Mouse (Mus musculus) olfactory bulb, adult 2 months (tissue): ENCODE results near the gene Hcrt. TPM values are rescaled to one million over a fixed set of nuclear protein-coding genes. Genes with fewer than 3 reads are reported as not detected.

Experiments
- H3K27ac ChIP-seq: fragments of 200-500 bp; 2 replicates; pipeline ENCODE4 v1.5.1; 2012; ENCODE audit warnings: low read depth, low read length; ENCODE audit not compliant: insufficient read depth
- H3K4me1 ChIP-seq: fragments of 200-500 bp; 2 replicates; pipeline ENCODE4 v1.6.1; 2012; ENCODE audit warnings: low read length; ENCODE audit not compliant: control insufficient read depth, insufficient read depth
- H3K4me3 ChIP-seq: fragments of 200-500 bp; 2 replicates; pipeline ENCODE4 v1.5.1; 2012; ENCODE audit warnings: mild to moderate bottlenecking, low read depth, low read length, moderate library complexity; ENCODE audit not compliant: insufficient read depth
- CTCF ChIP-seq: fragments of 200-500 bp; IDR thresholded peaks from 2 replicates; pipeline ENCODE4 v1.5.1; 2012; ENCODE audit warnings: low read depth, mild to moderate bottlenecking, low read length, moderate library complexity; ENCODE audit not compliant: insufficient read depth
- POLR2A ChIP-seq: fragments of 200-500 bp; IDR thresholded peaks from 2 replicates; pipeline ENCODE4 v1.6.1; 2012; ENCODE audit warnings: mild to moderate bottlenecking, low read depth, low read length, moderate library complexity; ENCODE audit not compliant: insufficient read depth
- WGBS: fragments of 180-500 bp; shearing (Covaris S2); methylation state at CpG from one replicate; pipeline ENCODE4 v1.1.7; 2018; 5-methylcytosine and 5-hydroxymethylcytosine counted together
- polyA plus RNA-seq: library from polyadenylated mRNA; stranded (reverse); fragments of >200 nt; gene quantifications from 2 replicates; pipeline ENCODE4 v1.2.4, GENCODE M21; 2012; ENCODE audit warnings: low replicate concordance; ENCODE audit not compliant: missing spikeins, insufficient read depth, insufficient read length

The Hcrt gene
- polyA plus RNA-seq, 1 experiment, result not detected

GRCm38 (mm10) chr11:100719312-100719711, 43.4 kb downstream of the Hcrt start:
- WGBS, result 27% methylated on average over 3 of the region's 3 CpGs
- Histone ChIP-seq H3K4me3 (no peak overlapping the region), H3K4me1 (peaks cover 46% of the 10 kb centered on the region), H3K27ac (peak overlapping the region; percentile 22; the same call in 1 of the 2 replicates)
- TF ChIP-seq CTCF (no peak), POLR2A (no peak)

GRCm38 (mm10) chr11:100718866-100719265, 43.9 kb downstream of the Hcrt start:
- Histone ChIP-seq H3K27ac (peak overlapping the region; percentile 81), H3K4me3 (no peak overlapping the region), H3K4me1 (peaks cover 50% of the 10 kb centered on the region)
- TF ChIP-seq CTCF, result no peak
- no peak for TF ChIP-seq POLR2A
- 56% methylated on average over 4 of the region's 4 CpGs for WGBS

DNA sequence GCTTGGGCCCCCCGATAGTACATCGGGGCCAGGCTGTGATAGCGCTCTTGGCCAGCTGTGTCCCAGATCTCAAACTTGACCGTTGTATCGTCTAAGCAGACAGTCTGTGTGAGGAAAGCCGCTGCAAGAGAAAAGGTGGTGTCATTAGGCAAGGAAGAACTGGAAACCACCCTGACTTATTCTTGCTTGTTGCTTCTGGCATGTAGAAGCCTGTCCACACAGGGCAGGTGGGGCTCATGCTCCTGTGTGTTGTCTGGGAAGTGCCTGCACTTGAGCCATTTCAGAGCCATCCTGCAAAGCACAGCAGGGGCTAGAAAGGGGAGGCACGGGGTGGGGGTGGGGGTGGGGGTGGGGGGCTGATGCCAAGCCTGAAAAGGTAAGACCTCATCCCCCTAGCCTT, 44.3 kb downstream of the Hcrt start:
- Histone ChIP-seq H3K4me1 (peaks cover 54% of the 10 kb centered on the region), H3K27ac (no peak overlapping the region), H3K4me3 (no peak overlapping the region)
- no peak for TF ChIP-seq POLR2A
- WGBS, result 84% methylated on average over 7 of the region's 7 CpGs

DNA sequence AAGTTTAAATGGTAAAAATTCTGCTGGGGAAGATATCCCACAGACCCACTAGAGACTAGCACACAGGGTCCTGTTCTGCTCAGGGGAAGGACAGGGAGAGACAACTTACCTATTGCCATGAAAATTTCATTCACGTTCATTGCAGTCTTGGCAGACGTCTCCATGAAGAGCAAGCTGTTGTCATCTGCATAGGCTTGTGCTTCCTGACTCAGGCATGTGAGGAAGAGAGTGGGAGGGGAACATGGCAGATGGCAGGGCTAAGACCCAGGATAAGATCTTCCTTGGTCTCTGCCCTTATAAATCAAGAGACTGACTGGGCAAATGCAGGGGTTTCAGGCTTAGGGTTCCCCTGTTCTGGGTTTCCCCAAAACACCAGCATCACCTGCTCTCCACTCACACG, 46.1 kb downstream of the Hcrt start:
- no peak overlapping the region for H3K4me3 ChIP-seq
- WGBS, result 77% methylated on average over 3 of the region's 3 CpGs
- H3K4me1 ChIP-seq, result peaks cover 55% of the 10 kb centered on the region
- no peak for TF ChIP-seq CTCF
- TF ChIP-seq POLR2A, result no peak
- no peak overlapping the region for H3K27ac ChIP-seq

GRCm38 (mm10) chr11:100714948-100715347, 47.8 kb downstream of the Hcrt start:
- Histone ChIP-seq H3K4me3 (no peak overlapping the region), H3K4me1 (peaks cover 50% of the 10 kb centered on the region), H3K27ac (0 out of 2 replicates have a peak overlapping the region, but pooled peaks have one; percentile 12)
- no peak for TF ChIP-seq POLR2A
- no peak for TF ChIP-seq CTCF
- WGBS, result 40% methylated on average over 6 of the region's 6 CpGs

DNA sequence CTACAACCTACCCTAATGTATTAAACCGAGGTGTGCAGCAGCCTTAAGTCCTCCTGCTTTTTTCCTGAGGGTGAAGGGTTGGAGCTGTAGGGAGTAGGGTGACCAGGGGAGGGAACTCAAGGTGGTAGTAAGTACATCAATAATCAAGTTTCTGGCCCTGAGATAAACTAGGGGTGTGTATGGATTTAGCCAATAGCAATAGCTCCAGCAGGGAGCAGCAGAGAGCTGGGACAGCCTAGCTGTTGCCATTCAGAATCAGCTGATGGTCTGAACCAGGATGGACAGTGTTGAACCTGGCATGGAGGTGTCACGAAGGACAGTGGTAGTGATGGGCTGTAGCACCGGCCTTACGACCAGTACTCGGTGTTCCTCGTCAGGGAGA, 48.2 kb downstream of the Hcrt start:
- peak overlapping the region; percentile 76; the same call in 1 of the 2 replicates for H3K27ac ChIP-seq
- 45% methylated on average over 6 of the region's 6 CpGs for WGBS

DNA sequence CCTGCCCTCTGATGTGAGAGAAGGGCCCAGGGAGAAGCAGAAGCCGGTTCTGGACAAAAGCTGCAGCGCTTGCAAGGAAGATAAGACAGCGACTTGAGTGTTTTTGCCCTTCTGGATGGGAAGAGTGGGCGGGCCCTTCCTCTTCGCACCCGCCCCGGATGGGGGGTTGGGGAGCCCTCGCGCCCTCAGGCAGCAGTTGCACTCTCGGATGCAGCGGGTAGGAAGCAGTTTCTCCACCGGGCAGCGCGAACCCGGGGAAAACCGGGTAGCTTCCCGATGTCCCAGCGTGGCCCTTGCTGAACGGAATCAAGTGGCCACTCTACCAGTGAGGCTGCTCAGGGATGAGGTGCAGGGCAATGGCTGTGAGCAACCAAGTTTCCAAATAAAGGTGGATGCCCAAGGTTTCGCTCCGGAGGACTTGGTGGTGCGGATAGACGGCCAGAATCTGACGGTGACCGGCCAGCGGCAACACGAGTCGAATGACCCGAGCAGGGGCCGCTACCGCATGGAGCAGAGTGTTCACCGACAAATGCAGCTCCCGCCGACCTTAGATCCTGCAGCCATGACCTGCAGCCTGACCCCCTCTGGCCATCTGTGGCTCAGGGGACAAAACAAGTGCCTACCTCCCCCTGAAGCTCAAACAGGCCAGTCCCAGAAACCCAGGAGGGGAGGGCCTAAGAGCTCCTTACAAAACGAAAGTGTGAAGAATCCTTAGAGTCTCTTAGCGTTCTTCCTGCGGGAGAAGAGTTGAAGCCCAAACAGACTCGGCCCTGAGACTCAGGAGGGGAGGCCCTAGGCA, 48.8 kb downstream of the Hcrt start, which contains the start of gene Hspb9:
TSS of gene Hspb9 (plus strand) at position 116 of the 799 bp plus-strand sequence.
- WGBS, result 17% methylated on average over 38 of the region's 38 CpGs
- TF ChIP-seq CTCF, result no peak
- peak; percentile 52; the same call in 1 of the 2 replicates for TF ChIP-seq POLR2A
- peak within 1 kb of the TSS; percentile 26 for H3K4me3 ChIP-seq
- H3K27ac ChIP-seq, result peak within 1 kb of the TSS; percentile 76
- peaks cover 42% of the 10 kb centered on the region for H3K4me1 ChIP-seq

More for the DNA sequence above, 48.2 kb downstream of the Hcrt start:
- Histone ChIP-seq H3K4me1 (peaks cover 46% of the 10 kb centered on the region), H3K4me3 (no peak overlapping the region)
- TF ChIP-seq CTCF (peak; percentile 41; the same call in 1 of the 2 replicates), POLR2A (no peak)

GRCm38 (mm10) chr11:100713174-100713573, 49.6 kb downstream of the Hcrt start:
- Histone ChIP-seq H3K4me3 (no peak overlapping the region; the same call in 1 of the 2 replicates), H3K27ac (peak overlapping the region; percentile 76), H3K4me1 (peaks cover 35% of the 10 kb centered on the region)
- TF ChIP-seq POLR2A, result no peak
- TF ChIP-seq CTCF, result no peak
- WGBS, result 58% methylated on average over 4 of the region's 4 CpGs

GRCm38 (mm10) chr11:100711783-100712615, 50.7 kb downstream of the Hcrt start, which contains the start of gene Kat2a:
Gene Kat2a (minus strand): TSS chr11:100712465.
- peak within 1 kb of the TSS; percentile 76 for H3K27ac ChIP-seq
- TF ChIP-seq CTCF (no peak), POLR2A (peak; percentile 78)
- peaks cover 35% of the 10 kb centered on the region for H3K4me1 ChIP-seq
- H3K4me3 ChIP-seq, result peak within 1 kb of the TSS; percentile 67
- WGBS, result 1% methylated on average over 48 of the region's 48 CpGs

Other genes with a start within 250 kb of the Hcrt start
- not detected in 2 replicates for gene Acly, start 234.9 kb downstream of the Hcrt start, polyA plus RNA-seq
- not detected in 2 replicates for gene Ttc25, start 217.3 kb downstream of the Hcrt start, polyA plus RNA-seq
- not detected in 2 replicates for gene Cnp, start 188.0 kb downstream of the Hcrt start, polyA plus RNA-seq
- not detected in 2 replicates for gene Nkiras2, start 143.7 kb downstream of the Hcrt start, polyA plus RNA-seq
- gene Dnajc7, start 142.8 kb downstream of the Hcrt start, polyA plus RNA-seq, result 670 TPM in 1 of 2 replicates, not detected in the other
- gene Zfp385c, start 70.5 kb downstream of the Hcrt start, polyA plus RNA-seq, result not detected in 2 replicates
- gene Dhx58, start 58.7 kb downstream of the Hcrt start, polyA plus RNA-seq, result not detected in 2 replicates
- not detected in 2 replicates for gene Kat2a, start 50.5 kb downstream of the Hcrt start, polyA plus RNA-seq
- gene Hspb9, start 49.1 kb downstream of the Hcrt start, polyA plus RNA-seq, result not detected in 2 replicates
- not detected in 2 replicates for gene Rab5c, start 24.7 kb downstream of the Hcrt start, polyA plus RNA-seq
- gene Kcnh4, start 3.0 kb downstream of the Hcrt start, polyA plus RNA-seq, result not detected in 2 replicates
- gene Ghdc, start 8.0 kb upstream of the Hcrt start, polyA plus RNA-seq, result not detected in 2 replicates
- gene Stat5b, start 87.8 kb upstream of the Hcrt start, polyA plus RNA-seq, result 121 TPM in 1 of 2 replicates, not detected in the other
- not detected in 2 replicates for gene Stat5a, start 96.4 kb upstream of the Hcrt start, polyA plus RNA-seq
- gene Stat3, start 176.6 kb upstream of the Hcrt start, polyA plus RNA-seq, result not detected in 2 replicates
- not detected in 2 replicates for gene Cavin1, start 208.0 kb upstream of the Hcrt start, polyA plus RNA-seq
- gene Atp6v0a1, start 246.5 kb upstream of the Hcrt start, polyA plus RNA-seq, result 524 TPM in 1 of 2 replicates, not detected in the other